10 mouse cellular contexts compared by ENCODE assay signal in genomic region chr4:154540671-154541070, GRCm38 (mm10).
DNase-seq lines count a peak whose midpoint lies in the region; ATAC-seq and TF ChIP-seq lines count a peak whose summit lies in the region.
"Had no signal": no experiment of that assay in that cellular context is flagged by ENCODE, and none has a peak within 500 bp of the region (broad histone marks: within the 10 kb centered on the region; RNA-seq: fewer than 3 reads in every experiment).

No protein-coding gene starts in this region.

- ATAC-seq in hindbrain, embryonic 11.5 days (ENCODE audit: low FRiP score) = peak; percentile 62
- no peak for ATAC-seq in hindbrain, postnatal 0 days
- peak; percentile 54; the same call in 1 of the 2 replicates for ATAC-seq in embryonic facial prominence, embryonic 12.5 days (ENCODE audit: insufficient number of reproducible peaks, insufficient read depth, low FRiP score, low TSS enrichment)
- ATAC-seq in midbrain, embryonic 15.5 days (replicated peaks) = peak; percentile 69; the same call in 1 of the 2 replicates

- peak; percentile 64 for DNase-seq in hindbrain, embryonic 11.5 days (ENCODE audit: low spot score)
- DNase-seq in hindbrain, postnatal 0 days (ENCODE audit: low spot score) = no peak
- DNase-seq in limb, embryonic 10.5 days (ENCODE audit: low spot score) = peak; percentile 59
- DNase-seq in cerebellum, adult 9-10 months = no peak
- no peak for DNase-seq in kidney, adult 9 months
- DNase-seq in natural killer cell, adult 2 months (ENCODE audit: low spot score in 2 of 2) = no peak
- DNase-seq: retina, postnatal 1 day had no signal

- no peak for TF ChIP-seq CTCF in hindbrain, postnatal 0 days (IDR thresholded peaks at IDR 0.05; ENCODE audit: low read depth)

- no peaks in the 10 kb centered on the region for H3K9me3 ChIP-seq in hindbrain, embryonic 11.5 days (ENCODE audit: control insufficient read depth, low read length)
- H3K9me3 ChIP-seq in hindbrain, postnatal 0 days (ENCODE audit: low read length) = no peaks in the 10 kb centered on the region
- H3K9me3 ChIP-seq in embryonic facial prominence, embryonic 12.5 days = no peaks in the 10 kb centered on the region
- no peaks in the 10 kb centered on the region for H3K9me3 ChIP-seq in limb, embryonic 10.5 days (replicated peaks)
- no peaks in the 10 kb centered on the region for H3K9me3 ChIP-seq in midbrain, embryonic 15.5 days

- no peaks in the 10 kb centered on the region for H3K36me3 ChIP-seq in hindbrain, embryonic 11.5 days (ENCODE audit: control insufficient read depth, insufficient read depth, low read length)
- no peaks in the 10 kb centered on the region for H3K36me3 ChIP-seq in hindbrain, postnatal 0 days (ENCODE audit: insufficient read depth, low read length)
- H3K36me3 ChIP-seq in embryonic facial prominence, embryonic 12.5 days = no peaks in the 10 kb centered on the region
- H3K36me3 ChIP-seq in limb, embryonic 10.5 days = 0 out of 2 replicates have a peak, but pooled peaks cover 6% of the 10 kb centered on the region
- H3K36me3 ChIP-seq in midbrain, embryonic 15.5 days (replicated peaks) = no peaks in the 10 kb centered on the region

- H3K27ac ChIP-seq in hindbrain, embryonic 11.5 days (ENCODE audit: low read depth, low read length) = peak overlapping the region; percentile 70
- H3K27ac ChIP-seq in hindbrain, postnatal 0 days = no peak overlapping the region; the same call in 1 of the 2 replicates
- H3K27ac ChIP-seq in embryonic facial prominence, embryonic 12.5 days = peak overlapping the region; percentile 32; the same call in 1 of the 2 replicates
- H3K27ac ChIP-seq in limb, embryonic 10.5 days = peak overlapping the region; percentile 63
- peak overlapping the region; percentile 60; the same call in 1 of the 2 replicates for H3K27ac ChIP-seq in midbrain, embryonic 15.5 days
- H3K27ac ChIP-seq: left cerebral cortex, adult 2 months had no signal

- H3K4me2 ChIP-seq in hindbrain, embryonic 11.5 days (replicated peaks; ENCODE audit: low read depth, low read length) = 0 out of 2 replicates have a peak overlapping the region, but pooled peaks have one; percentile 19
- no peak overlapping the region for H3K4me2 ChIP-seq in hindbrain, postnatal 0 days (ENCODE audit: low read depth, low read length)
- H3K4me2 ChIP-seq in embryonic facial prominence, embryonic 12.5 days (replicated peaks) = 0 out of 2 replicates have a peak overlapping the region, but pooled peaks have one; percentile 3
- no peak overlapping the region for H3K4me2 ChIP-seq in midbrain, embryonic 15.5 days

- no peak overlapping the region for H3K4me3 ChIP-seq in hindbrain, embryonic 11.5 days (ENCODE audit: low read depth, low read length)
- no peak overlapping the region for H3K4me3 ChIP-seq in hindbrain, postnatal 0 days (ENCODE audit: low read length)
- H3K4me3 ChIP-seq in embryonic facial prominence, embryonic 12.5 days = no peak overlapping the region
- H3K4me3 ChIP-seq in limb, embryonic 10.5 days = peak overlapping the region; percentile 18; the same call in 1 of the 2 replicates
- no peak overlapping the region for H3K4me3 ChIP-seq in midbrain, embryonic 15.5 days
- H3K4me3 ChIP-seq: left cerebral cortex, adult 2 months had no signal

- peaks cover 23% of the 10 kb centered on the region for H3K4me1 ChIP-seq in hindbrain, embryonic 11.5 days (replicated peaks; ENCODE audit: control insufficient read depth, insufficient read depth, low read length)
- peaks cover 11% of the 10 kb centered on the region; the same call in 1 of the 2 replicates for H3K4me1 ChIP-seq in hindbrain, postnatal 0 days (ENCODE audit: insufficient read depth, low read length)
- peaks cover 54% of the 10 kb centered on the region for H3K4me1 ChIP-seq in embryonic facial prominence, embryonic 12.5 days
- peaks cover 79% of the 10 kb centered on the region for H3K4me1 ChIP-seq in limb, embryonic 10.5 days
- H3K4me1 ChIP-seq in midbrain, embryonic 15.5 days = peaks cover 35% of the 10 kb centered on the region

- WGBS in hindbrain, embryonic 11.5 days = 31% methylated on average over 10 of the region's 10 CpGs
- 36% methylated on average over 10 of the region's 10 CpGs for WGBS in hindbrain, postnatal 0 days
- 11% methylated on average over 10 of the region's 10 CpGs for WGBS in embryonic facial prominence, embryonic 12.5 days
- 38% methylated on average over 10 of the region's 10 CpGs for WGBS in limb, embryonic 10.5 days
- 24% methylated on average over 10 of the region's 10 CpGs for WGBS in midbrain, embryonic 15.5 days

- 0 out of 2 replicates have a peak overlapping the region, but pooled peaks have one; percentile 15 for H3K9ac ChIP-seq in hindbrain, embryonic 11.5 days (ENCODE audit: low read depth, low read length)
- no peak overlapping the region for H3K9ac ChIP-seq in hindbrain, postnatal 0 days (replicated peaks; ENCODE audit: low read length)
- H3K9ac ChIP-seq in embryonic facial prominence, embryonic 12.5 days = no peak overlapping the region
- H3K9ac ChIP-seq in midbrain, embryonic 15.5 days = 0 out of 2 replicates have a peak overlapping the region, but pooled peaks have one; percentile 16

- 0 out of 2 replicates have a peak, but pooled peaks cover 4% of the 10 kb centered on the region for H3K27me3 ChIP-seq in hindbrain, embryonic 11.5 days (ENCODE audit: control insufficient read depth, insufficient read depth, low read length)
- peaks cover 6% of the 10 kb centered on the region; the same call in 1 of the 2 replicates for H3K27me3 ChIP-seq in hindbrain, postnatal 0 days (ENCODE audit: insufficient read depth, low read length)
- H3K27me3 ChIP-seq in embryonic facial prominence, embryonic 12.5 days = no peaks in the 10 kb centered on the region; the same call in 1 of the 2 replicates
- peaks cover 12% of the 10 kb centered on the region; the same call in 1 of the 2 replicates for H3K27me3 ChIP-seq in limb, embryonic 10.5 days (ENCODE audit: low read depth, poor library complexity, severe bottlenecking)
- 0 out of 2 replicates have a peak, but pooled peaks cover 6% of the 10 kb centered on the region for H3K27me3 ChIP-seq in midbrain, embryonic 15.5 days (replicated peaks)

Comparison
In these comparisons a context has a peak if more than half of its experiments do, and no peak if none do; other contexts are left out.
1. DNase-seq: peak in hindbrain, embryonic 11.5 days (single experiment) and limb, embryonic 10.5 days (single experiment); none in hindbrain, postnatal 0 days (single experiment), cerebellum, adult 9-10 months (single experiment), kidney, adult 9 months (single experiment) and natural killer cell, adult 2 months (0 of 2).
2. H3K4me2 ChIP-seq: peak in hindbrain, embryonic 11.5 days (single experiment) and embryonic facial prominence, embryonic 12.5 days (single experiment); none in hindbrain, postnatal 0 days (single experiment) and midbrain, embryonic 15.5 days (single experiment).
3. H3K9ac ChIP-seq: peak in hindbrain, embryonic 11.5 days (single experiment) and midbrain, embryonic 15.5 days (single experiment); none in hindbrain, postnatal 0 days (single experiment) and embryonic facial prominence, embryonic 12.5 days (single experiment).